Mouse (Mus musculus) C2C12 (cell line): ENCODE measurements around the gene Usp15.

Source experiments
- CEBPB ChIP-seq: IDR thresholded peaks from one replicate; pipeline ENCODE4 v1.6.1; 2011; ENCODE audit warnings: low read depth, mild to moderate bottlenecking, control low read depth, moderate library complexity
- CTCF ChIP-seq: IDR thresholded peaks from one replicate; pipeline ENCODE4 v1.5.1; 2011; ENCODE audit not compliant: control insufficient read depth, insufficient read depth, insufficient read length
- MAX ChIP-seq: IDR thresholded peaks from one replicate; pipeline ENCODE4 v1.6.1; 2011; ENCODE audit warnings: mild to moderate bottlenecking, control low read depth

GRCm38 (mm10) chr10:123229420-123229819, 32.6 kb upstream of the Usp15 start:
- TF ChIP-seq CTCF, result no peak
- no peak for TF ChIP-seq MAX
- TF ChIP-seq CEBPB, result no peak
